Mouse (Mus musculus) heart, postnatal 25 days (tissue): ENCODE measurements around the gene Taf1b. TPM values are rescaled to one million over a fixed set of nuclear protein-coding genes. Genes with fewer than 3 reads are reported as not detected.

ENCODE experiments used
- DNase-seq: peaks from one replicate; pipeline ENCODE4 v3.0.0; 2022; ENCODE audit warnings: low spot score
- intact Hi-C: fragments of 180-260 bp; cut with DNase I; formaldehyde crosslinking; loops from one replicate; pipeline ENCODE4 v1.15.1; 2025
- total RNA-seq, 2 experiments: library from RNA; stranded (reverse); gene quantifications; 2 replicates each; pipeline ENCODE4 v1.2.3; 2021

Gene Taf1b
- total RNA-seq, 2 experiments from 2014 or later: 9.8 to 10.4 TPM

DNA sequence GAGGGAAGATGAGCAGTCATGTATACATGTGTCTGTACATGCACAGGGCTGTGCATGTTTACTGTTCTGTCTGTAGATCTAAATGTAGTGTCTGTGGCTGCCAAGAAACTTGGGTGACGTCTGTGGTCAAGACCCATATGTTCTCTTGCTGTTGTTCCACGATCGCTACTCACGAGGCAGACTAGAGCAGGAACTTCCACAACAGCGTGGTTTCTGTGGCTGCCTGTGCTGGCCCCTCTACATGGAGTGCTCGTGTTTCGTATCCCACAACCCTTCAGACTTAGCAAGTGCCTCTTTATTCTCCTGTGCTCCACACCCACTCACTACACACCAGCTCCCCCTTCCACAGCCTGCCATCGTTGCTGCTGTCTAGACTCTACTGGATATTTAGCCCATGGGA lies 49.5 kb downstream of the Taf1b start:
- intact Hi-C loops: no loop called here
- DNase-seq: no peak

DNA sequence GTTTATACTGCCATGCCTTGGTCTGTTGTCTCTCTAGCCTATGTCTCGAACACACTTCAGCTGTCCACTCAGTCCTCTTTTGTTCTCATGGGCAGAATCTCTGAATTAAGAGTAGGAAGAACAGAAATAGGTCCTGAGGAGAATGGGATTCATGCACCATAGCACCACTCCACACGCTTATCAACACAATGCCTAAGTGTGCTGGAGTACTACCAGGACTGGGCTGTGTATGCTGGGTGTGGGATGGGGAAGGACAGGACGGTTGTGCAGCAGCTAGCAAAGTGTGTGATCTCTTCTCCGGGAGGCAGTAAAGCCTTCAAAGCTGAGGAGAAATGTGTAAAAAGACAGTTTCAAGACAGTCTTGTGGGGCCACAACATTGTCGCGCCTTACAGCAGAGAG lies 50.7 kb downstream of the Taf1b start:
- intact Hi-C loops: no loop called here
- no peak for DNase-seq

DNA sequence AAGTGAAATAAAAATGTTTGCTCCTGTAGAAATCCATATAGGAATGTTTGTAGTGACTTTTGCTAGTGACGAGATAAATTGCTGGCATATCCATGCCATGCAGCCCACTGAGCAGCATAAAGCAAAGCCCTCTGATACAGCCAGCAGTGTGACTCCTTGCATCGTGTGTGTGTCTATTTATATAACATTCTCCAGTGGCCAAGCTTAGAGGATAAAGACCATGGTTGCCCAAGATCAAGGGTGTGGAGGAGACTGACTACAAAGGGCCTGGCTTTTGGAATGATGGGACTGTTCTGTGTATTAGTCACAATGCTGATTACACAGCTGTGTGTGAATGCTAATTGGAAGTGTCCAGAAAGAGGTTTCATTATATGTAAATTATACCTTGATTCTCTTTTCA lies 54.4 kb downstream of the Taf1b start:
- no peak for DNase-seq
- intact Hi-C loops: no loop called here

DNA sequence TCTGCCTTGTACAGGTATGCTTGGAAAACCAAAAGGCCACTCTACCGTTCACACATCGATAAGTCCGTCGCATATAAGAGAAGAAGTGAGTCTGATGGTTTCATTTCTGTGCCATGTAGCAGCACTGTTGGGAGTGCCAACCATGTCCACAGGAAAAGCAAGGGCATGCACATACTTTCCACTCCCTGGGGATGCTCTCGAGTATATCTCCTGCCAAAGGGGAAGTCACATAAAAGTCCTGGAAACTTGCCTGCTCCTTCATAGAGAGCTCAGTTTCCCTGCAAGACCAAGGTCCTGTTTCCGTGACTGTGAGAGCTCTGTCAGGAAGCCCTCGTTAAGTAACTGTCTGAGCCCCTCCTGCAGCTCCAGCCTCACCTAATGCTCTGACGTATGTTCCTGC lies 57.8 kb downstream of the Taf1b start:
- intact Hi-C loops: no loop called here
- DNase-seq: no peak

DNA sequence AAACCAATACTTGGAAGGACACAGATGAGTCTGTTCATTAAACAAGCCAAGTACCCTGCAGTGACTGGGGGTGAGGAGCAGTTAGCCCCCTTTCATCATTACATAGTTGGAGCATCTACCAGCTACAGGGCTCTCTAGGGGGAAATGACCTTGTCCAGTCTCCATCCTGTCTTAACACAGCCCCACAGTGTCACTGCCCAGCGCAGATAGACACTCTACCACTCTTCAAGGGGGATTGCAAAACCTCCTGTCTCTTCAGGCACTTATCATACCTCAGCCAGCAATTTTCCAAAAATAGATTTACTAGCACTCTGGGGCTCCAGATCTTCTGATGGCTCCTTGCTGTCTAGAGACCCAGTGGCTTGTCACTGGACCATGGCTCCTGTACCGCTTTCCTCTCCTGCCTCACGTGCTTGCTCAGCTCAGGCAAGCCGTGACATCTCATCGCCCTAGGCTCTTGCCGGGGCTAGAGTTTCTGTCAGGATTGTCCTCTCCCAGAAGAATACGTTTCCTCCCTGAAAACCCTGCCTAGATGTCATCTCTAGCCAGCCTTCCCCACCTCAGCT lies 65.3 kb downstream of the Taf1b start:
- intact Hi-C loops: no loop called here
- DNase-seq: no peak

DNA sequence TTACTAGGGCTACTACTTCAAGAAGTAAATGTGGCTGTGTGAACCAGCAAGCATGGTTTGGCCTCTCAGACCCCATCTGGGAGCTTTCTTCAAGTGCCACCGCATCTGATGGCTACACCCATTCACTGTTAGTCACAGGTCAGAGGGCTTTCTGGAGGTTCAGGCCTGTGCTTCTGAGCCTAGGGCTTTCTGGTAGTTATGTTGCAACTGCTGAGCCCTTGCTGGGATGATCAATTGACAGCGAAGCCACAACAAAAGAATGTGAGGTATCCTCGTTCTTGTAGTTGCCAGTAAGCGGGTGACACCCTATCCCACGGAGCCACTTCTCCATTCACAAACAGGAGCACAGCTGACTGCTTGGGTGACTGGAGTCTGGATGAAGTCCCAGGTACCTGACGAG lies 67.2 kb downstream of the Taf1b start:
- intact Hi-C loops: no loop called here

DNA sequence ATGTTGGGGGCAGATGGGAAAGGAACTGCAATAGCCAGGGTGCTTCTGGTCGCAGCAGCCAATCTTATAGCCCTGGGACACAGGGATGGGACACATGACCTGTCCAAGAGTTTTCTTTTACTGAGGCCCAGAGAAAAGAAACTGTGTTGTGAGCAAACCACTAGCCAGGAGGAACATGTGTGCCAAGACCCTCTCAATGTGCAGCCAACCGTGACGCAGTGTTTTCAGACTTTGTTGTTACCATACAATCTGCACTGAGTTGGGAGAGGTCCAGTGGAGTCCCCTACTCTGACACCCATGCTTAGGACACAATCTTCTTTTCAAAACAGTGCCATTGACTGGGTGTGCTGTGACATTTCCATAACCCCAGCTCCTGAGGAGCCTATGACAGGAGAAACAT lies 69.4 kb downstream of the Taf1b start:
- intact Hi-C loops: no loop called here
- DNase-seq: no peak

More for the DNA sequence above, 67.2 kb downstream of the Taf1b start:
- DNase-seq: no peak

DNA sequence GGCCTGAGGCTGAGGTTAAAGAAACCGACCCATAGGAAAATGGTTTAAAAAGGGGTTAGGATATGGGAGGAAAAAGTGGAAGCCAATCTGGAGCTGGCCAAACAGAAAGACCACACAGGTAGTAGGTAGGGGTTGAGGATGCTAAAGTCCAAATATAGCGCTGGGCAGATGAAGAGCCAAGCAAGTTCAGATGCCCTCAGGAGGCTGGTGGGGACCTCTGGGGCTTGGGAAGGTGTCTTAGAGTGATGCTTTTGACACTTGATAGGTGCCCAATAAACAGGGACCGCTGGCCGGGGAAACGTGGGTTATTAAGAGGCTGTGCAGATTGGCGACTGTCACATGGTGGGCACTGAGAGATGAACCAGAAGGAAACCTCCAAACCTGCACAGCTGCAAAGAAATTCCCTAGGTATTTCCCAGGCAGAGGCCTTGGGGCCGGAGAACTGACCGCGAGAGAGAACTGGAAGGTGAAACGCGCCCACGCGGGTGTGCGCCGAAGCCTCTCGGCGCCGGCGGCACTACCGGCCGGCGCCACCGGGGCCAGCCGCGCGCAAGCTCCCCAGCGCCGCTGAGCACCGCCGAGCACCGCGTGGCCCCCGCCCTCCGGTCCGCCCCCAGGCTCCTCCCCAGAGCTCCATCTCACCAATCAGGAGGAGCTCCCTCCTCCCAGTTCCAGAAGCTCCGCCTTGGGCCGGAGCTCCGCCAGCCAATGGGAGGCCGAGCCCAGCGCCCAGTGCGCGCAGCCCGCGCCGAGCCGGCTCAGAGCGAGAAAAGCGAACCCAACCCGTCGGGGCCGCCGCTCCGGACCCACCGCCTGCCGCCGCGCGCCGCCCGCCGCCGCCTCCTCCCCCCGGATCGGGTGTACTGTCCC lies 73.6 kb downstream of the Taf1b start, which contains the start of gene Grhl1:
Gene Grhl1 (plus strand): TSS at position 761 of the 870 bp plus-strand sequence.
- peak; percentile 90 for DNase-seq
- intact Hi-C loops: no loop called here

DNA sequence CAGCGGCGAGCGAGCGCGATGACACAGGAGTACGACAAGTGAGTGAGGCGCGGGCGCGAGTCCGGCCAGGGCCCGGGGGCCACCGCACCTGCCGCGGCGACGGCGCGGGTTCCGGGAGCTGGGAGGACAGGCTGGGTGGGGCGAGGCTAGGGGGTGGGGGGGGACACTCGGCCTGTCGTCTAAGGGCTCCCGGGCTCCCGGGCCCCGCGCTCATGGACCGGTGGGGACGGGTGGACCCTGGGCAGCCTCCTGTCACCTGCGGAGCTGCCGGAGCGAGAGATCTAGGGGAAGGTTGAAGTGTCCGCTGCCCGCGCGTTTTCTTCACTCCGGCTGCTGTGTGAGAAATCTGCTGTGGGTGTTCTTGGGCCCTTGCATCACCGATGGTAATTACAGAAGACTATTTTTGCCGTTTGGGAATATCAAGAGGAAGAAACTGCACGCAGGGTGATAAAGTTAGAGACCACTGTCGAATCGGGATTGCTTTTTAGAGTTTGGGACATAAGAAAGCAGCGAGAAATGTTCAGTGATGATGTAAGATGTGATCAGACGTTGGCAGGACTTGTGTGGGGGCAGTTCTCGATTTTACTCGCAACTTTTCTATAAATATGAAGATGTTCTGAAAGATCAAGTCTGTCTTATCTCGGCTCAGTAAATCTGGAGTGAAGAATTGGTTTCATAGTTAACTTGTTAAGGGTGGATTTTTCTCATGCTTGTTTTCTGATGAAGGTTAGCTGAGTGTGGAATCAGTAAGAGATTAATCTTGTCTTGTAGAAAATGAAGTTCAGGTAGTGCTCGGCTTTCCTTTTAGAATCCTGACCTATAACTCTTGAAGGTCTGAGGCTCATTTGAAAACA lies 74.5 kb downstream of the Taf1b start:
- intact Hi-C loops: no loop called here
- DNase-seq: no peak

DNA sequence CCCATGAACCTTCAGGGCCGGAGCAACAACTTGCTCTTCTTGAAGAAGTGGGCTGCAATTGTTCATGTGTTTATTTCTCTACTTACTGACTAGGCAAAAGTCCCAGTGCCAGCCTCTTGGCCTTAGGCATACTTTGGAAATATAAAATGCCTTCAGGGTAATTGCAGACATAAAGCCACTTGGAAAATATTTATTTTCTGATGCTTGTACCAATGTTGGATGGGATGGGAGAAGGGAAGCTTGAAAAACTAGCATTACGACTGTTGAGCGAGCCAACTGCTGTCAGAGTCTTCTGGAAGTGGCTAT lies 75.1 kb downstream of the Taf1b start:
- no peak for DNase-seq
- intact Hi-C loops: no loop called here

DNA sequence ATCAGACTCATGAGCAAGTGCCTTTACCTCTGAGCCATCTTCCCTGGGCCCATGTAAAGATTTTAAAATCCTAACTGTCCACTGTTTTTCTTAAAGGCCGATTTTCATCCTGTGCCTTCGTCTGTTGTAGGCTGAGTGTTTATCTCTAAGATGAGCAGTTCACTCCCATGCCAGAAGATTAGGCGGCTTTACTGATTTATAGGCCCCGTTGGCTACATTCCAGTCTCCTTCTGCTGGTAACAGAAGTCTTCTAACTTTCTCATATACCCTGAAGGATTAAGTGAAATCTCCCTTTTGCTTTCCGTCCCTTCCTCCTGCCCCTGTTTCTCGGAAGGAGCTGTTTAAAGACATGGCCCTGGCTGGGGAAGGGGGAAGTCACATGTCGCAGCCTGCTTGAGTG lies 76.7 kb downstream of the Taf1b start:
- DNase-seq: no peak
- intact Hi-C loops: no loop called here

DNA sequence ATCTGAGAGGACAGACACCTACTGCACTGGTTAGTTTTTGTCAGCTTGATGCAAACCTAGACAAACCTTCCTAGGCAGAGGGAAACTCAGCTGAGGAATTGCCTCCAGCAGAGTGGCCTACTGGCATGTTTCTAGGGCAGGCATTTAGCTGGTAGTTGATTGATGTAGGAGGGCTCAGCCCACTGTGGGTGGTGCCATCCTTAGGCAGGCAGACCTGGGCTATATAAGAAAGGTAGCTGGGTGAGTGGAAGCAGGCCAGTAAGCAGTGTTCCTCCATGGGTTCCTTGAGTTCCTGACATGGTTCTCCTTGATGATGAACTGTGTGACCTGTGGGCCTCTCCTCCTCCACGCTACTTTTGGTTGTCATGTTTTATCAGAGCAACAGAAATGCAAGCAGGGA lies 82.3 kb downstream of the Taf1b start:
- DNase-seq: no peak
- intact Hi-C loops: no loop called here

DNA sequence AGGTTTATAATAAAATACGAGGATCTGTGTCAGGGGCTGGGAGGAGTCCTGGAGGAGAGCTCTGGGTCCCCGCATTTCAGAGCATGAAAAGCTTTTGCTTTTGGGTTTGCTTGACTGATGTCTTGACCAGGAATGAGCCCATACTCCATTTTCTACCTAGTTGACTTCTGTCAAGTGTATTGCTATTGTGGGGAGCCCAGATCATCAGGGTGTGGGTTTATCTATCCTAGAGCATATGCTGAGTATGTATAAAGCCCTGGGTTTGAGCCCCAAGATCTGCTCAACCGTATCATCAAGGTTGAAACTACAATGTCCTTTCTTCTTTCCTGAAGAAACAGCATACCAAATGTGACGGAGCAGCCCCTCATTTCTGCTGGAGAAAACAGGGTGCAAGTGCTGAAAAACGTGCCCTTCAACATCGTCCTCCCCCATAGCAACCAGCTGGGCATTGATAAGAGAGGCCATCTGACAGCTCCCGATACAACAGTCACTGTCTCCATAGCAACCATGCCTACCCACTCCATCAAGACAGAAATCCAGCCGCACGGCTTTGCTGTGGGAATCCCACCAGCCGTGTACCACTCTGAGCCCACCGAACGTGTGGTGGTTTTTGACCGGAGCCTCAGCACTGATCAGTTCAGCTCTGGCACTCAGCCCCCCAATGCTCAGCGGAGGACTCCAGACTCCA lies 83.0 kb downstream of the Taf1b start:
- no peak for DNase-seq
- intact Hi-C loops: no loop called here

DNA sequence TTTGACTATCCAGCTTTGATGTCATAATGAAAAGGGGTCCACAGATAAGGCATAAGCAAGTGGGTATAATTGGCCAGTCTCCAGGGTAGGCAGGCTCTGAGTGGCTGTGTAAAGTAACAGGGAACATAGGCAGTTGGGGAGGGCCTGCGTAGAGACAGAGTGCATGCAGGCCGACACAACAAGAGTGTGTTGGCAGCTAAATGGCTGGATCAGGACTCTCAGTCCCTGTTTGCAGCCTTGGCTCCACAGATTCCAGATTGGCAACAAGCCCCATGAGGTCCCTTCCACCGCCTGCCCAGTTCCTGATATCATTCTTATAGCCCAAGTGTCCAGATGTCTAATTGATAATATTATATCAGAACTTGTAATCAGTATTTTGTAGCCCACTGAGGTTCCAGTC lies 85.5 kb downstream of the Taf1b start:
- no peak for DNase-seq

DNA sequence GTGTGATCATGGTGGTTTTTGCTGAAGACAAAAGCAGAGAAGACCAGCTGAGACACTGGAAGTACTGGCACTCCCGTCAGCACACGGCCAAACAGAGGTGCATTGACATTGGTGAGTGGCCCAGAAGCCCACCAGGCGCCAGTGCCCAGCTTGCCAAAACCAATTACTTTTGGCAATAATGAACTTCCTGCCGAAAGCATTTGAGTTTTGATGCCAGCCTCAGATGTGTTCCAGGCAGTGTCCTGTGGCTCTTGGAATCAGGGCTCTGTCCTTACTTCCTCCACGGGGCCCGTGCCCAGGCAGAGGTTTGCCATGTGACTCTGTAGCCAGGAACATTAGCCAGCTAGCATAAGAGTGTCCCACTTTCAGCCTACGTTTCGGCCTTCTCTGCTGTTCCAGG lies 86.7 kb downstream of the Taf1b start:
- DNase-seq: no peak
- intact Hi-C loops: no loop called here

More for the DNA sequence above, 85.5 kb downstream of the Taf1b start:
- intact Hi-C loops: no loop called here

DNA sequence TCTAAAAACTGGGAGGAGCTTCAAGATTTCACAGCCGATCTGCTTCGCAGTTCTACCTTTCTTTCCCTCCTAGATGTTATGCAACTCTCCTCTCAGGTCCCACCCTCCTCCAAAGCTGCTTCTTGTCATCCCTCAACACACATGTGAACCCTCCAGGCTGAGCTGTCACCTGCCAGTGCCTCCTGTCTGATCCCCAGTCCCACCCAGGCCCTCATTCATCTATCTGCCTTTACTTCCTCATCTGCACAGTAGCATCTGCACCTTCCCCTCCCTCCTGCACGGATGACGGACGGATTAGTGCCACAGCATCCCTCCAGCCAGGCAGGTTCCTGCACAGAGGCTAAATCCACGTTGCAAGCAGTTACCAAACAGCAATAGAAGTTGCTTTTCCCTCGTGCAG lies 88.0 kb downstream of the Taf1b start:
- intact Hi-C loops: no loop called here
- no peak for DNase-seq

DNA sequence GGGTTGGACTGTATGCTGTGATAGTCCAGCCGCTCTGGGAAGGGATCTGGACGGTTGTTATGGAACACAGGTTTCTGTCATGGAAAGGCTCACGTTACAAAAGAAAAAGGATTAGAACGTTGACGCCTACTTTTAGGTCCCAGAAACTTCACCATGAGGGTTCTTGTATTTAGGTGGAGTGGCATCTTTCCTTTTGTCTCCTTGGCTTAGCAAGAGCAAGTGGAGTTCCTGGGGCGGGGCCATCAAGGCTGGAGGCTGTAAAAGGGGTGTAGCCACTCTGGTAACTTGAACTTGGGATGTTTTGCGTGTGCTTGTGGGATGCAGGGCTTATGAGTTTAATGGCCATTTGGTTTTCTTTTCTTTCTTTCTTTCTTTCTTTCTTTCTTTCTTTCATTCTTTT lies 92.2 kb downstream of the Taf1b start:
- no peak for DNase-seq
- intact Hi-C loops: no loop called here

DNA sequence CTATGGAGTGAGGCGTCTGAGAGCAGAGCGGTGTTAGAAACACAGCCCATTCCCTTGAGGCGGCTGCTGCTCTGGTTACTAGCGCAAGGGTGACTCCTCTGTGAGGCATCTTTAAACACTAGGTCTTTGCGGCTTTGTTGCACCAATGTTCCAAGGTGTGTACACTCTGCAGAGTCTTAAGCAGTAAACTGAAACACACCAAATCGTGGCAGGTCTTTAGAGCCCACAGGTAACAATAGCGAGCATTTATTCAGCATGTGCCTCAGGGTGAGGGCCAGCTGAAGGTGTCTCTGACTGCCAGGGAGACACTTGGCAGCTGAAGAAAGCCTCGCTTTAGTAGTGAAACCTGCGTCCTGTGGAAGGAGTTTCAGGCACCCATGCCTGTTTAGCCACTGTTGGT lies 93.9 kb downstream of the Taf1b start:
- intact Hi-C loops: no loop called here
- no peak for DNase-seq

DNA sequence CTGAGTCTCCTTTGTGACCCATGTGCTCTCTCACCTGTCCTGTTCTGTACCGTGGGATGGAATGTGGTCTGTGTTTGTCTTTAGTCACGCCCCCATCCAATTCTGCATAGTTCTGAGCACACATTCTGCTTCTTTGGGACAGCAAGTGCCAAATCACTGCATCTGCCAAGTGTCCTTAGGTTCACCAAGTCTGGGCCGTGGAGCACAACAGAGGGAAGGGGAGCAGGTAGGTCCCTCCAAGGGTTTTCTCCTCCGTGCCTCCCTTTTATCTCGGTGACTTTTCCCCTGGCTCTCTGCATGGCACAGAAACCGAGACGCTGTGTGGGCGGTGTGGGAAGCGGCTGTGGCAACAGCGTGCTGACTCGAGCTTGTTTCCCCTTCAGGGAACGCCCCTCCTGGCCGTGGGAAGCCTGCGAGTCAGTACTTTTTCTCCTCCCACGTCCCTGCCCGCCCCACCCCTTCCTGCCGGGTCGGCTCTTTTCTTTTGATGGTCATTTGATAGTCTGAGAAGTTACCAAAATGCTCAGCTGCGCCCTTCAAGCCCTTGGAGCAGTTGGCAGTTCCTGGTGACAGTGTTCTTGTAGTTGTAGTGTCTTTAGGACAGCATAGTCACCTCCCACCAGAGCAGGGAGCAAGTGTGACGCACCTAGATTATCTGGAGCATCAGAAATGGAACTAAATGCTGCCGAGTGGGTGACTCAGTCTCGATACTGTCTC lies 95.0 kb downstream of the Taf1b start:
- intact Hi-C loops: no loop called here

DNA sequence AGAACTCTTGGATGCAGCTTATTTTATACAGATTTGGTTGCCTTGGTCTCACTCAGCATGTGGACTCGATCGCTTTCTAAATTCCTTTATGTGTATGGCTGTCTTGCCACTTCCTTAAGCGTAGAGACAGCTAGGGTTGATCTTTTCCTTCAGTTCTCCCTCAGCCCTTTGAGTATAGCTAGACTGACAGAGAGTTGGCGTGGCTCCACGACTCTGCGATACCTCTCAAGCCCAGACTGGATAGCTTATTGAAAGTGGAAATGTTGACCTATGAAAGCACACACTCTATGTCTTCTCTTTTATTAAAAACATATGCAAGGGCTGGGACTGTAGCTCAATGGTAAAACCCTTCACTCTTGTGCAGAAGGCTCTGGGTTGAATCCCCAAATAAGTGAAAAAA lies 99.2 kb downstream of the Taf1b start:
- no peak for DNase-seq
- intact Hi-C loops: no loop called here

More for the DNA sequence above, 95.0 kb downstream of the Taf1b start:
- DNase-seq: peak; percentile 68
